Mouse (Mus musculus) thymus, adult 2 months (tissue): ENCODE results near the gene Olfr65.

Source experiments
- CTCF ChIP-seq: fragments of 200-500 bp; IDR thresholded peaks from 2 replicates; pipeline ENCODE4 v1.5.1; 2012; ENCODE audit warnings: mild to moderate bottlenecking, control low read depth, low read length, moderate library complexity, borderline replicate concordance; ENCODE audit not compliant: control insufficient read depth, poor library complexity, insufficient read depth; ENCODE audit errors: extremely low read depth
- POLR2A ChIP-seq: fragments of 200-500 bp; IDR thresholded peaks from 2 replicates; pipeline ENCODE4 v1.6.1; 2012; ENCODE audit warnings: mild to moderate bottlenecking, low read length, control low read depth, moderate library complexity; ENCODE audit not compliant: control insufficient read depth, poor library complexity, insufficient read depth; ENCODE audit errors: extremely low read depth

DNA sequence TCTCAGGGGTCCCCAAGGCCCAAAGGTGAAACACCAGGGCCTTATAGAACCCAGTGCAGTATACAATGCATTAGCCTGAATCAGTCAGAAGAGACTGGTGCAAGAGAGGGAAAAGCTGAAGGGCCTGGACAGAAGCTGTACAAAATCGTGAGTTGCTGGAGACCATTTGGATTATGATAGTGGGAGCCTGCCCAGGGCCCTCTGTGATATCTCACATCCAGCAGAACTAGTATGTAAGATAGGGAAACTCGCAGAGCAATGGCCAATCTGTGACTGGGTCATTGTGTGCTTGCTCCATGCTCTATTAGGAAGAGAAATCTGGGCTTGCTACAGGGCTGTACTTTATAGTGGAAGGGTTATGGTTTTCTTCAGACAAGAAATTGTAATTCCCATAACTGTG lies 31.0 kb downstream of the Olfr65 start, which contains the start of gene Olfr632:
- no peak for TF ChIP-seq CTCF
- no peak for TF ChIP-seq POLR2A
